In genomic region chr13:42905818-42906217, GRCm38 (mm10) we compare ENCODE assay signal across 20 mouse cellular contexts.
DNase-seq lines count a peak whose midpoint lies in the region; ATAC-seq and TF ChIP-seq lines count a peak whose summit lies in the region.
"Had no signal": no experiment of that assay in that cellular context is flagged by ENCODE, and none has a peak within 500 bp of the region (broad histone marks: within the 10 kb centered on the region; RNA-seq: fewer than 3 reads in every experiment).

No protein-coding gene starts in this region.

- H3K9ac ChIP-seq in heart, embryonic 14.5 days (ENCODE audit: low read length) = no peak overlapping the region
- no peak overlapping the region for H3K9ac ChIP-seq in MEL (ENCODE audit: control insufficient read depth, low read depth, low read length, poor library complexity, severe bottlenecking)
- H3K9ac ChIP-seq: embryonic facial prominence, embryonic 13.5 days; midbrain, embryonic 15.5 days had no signal

- H3K4me3 ChIP-seq in heart, embryonic 14.5 days (ENCODE audit: control insufficient read depth in 1 of 2, insufficient read depth in 1 of 2, low read depth in 1 of 2, low read length in 2 of 2) = no peak overlapping the region
- no peak overlapping the region for H3K4me3 ChIP-seq in MEL (ENCODE audit: control insufficient read depth in 1 of 2, insufficient read depth in 1 of 2, low read depth in 2 of 2, low read length in 2 of 2)
- H3K4me3 ChIP-seq: embryonic facial prominence, embryonic 13.5 days; left cerebral cortex, adult 2 months; midbrain, embryonic 15.5 days; myocyte had no signal

- TF ChIP-seq EP300 in MEL (IDR thresholded peaks at IDR 0.05; ENCODE audit: low read depth in 1 of 2, low read length in 2 of 2) = no peak

- no peaks in the 10 kb centered on the region for H3K27me3 ChIP-seq in heart, embryonic 14.5 days (ENCODE audit: control insufficient read depth, insufficient read depth, low read length)
- H3K27me3 ChIP-seq in MEL (ENCODE audit: control insufficient read depth in 1 of 2, insufficient read depth in 2 of 2, low read length in 2 of 2) = no peaks in the 10 kb centered on the region
- H3K27me3 ChIP-seq: midbrain, embryonic 15.5 days had no signal

- H3K79me2 ChIP-seq in MEL (ENCODE audit: control insufficient read depth, insufficient read depth, low read length, poor library complexity) = no peaks in the 10 kb centered on the region

- no peak for TF ChIP-seq POLR2A in MEL (IDR thresholded peaks at IDR 0.05; ENCODE audit: control insufficient read depth in 1 of 2, insufficient read depth in 1 of 2, low read depth in 1 of 2, low read length in 2 of 2, poor library complexity in 1 of 2)

- no peak for TF ChIP-seq CTCF in MEL (IDR thresholded peaks at IDR 0.05 in 2 of 3, conservative IDR thresholded peaks at IDR 0.05 in 1 of 3; ENCODE audit: control insufficient read depth in 1 of 3, insufficient read depth in 1 of 3, low read depth in 2 of 3, low read length in 3 of 3, poor library complexity in 1 of 3, severe bottlenecking in 1 of 3)

- H3K4me1 ChIP-seq in heart, embryonic 14.5 days (ENCODE audit: control insufficient read depth in 2 of 2, insufficient read depth in 2 of 2, low read length in 2 of 2) = peaks cover 8 to 12% of the 10 kb centered on the region in 2 experiments
- no peaks in the 10 kb centered on the region for H3K4me1 ChIP-seq in MEL (ENCODE audit: control insufficient read depth in 1 of 2, insufficient read depth in 2 of 2, low read length in 2 of 2)
- H3K4me1 ChIP-seq: embryonic facial prominence, embryonic 13.5 days; midbrain, embryonic 15.5 days had no signal

- peak overlapping the region; percentile 13; the same call in 1 of the 2 replicates for H3K4me2 ChIP-seq in heart, embryonic 14.5 days (ENCODE audit: low read length)
- H3K4me2 ChIP-seq: embryonic facial prominence, embryonic 13.5 days; midbrain, embryonic 15.5 days had no signal

- ATAC-seq in heart, embryonic 14.5 days (ENCODE audit: insufficient number of reproducible peaks, insufficient read depth, low FRiP score, low read depth) = no peak
- ATAC-seq: activated CD4-positive, CD25-positive, alpha-beta regulatory T cell, adult 4 months; midbrain, embryonic 15.5 days had no signal

- intact Hi-C loops in heart, postnatal 10 days (cut with DNase I) = no loop called here

- TF ChIP-seq RAD21 in MEL (IDR thresholded peaks at IDR 0.05; ENCODE audit: low read depth, low read length) = no peak

- no peaks in the 10 kb centered on the region for H3K36me3 ChIP-seq in heart, embryonic 14.5 days (ENCODE audit: control insufficient read depth, insufficient read depth, low read length)
- H3K36me3 ChIP-seq in MEL (ENCODE audit: control insufficient read depth in 1 of 2, insufficient read depth in 2 of 2, low read length in 2 of 2) = no peaks in the 10 kb centered on the region
- H3K36me3 ChIP-seq: embryonic facial prominence, embryonic 13.5 days; midbrain, embryonic 15.5 days had no signal

- no peak overlapping the region; a peak in 1 of 4 replicates for H3K27ac ChIP-seq in heart, embryonic 14.5 days (replicated peaks in 1 of 2; ENCODE audit: control insufficient read depth in 1 of 2, insufficient read depth in 1 of 2, low read depth in 2 of 2, low read length in 2 of 2)
- no peak overlapping the region for H3K27ac ChIP-seq in MEL (ENCODE audit: control insufficient read depth, low read depth, low read length)
- H3K27ac ChIP-seq: embryonic facial prominence, embryonic 13.5 days; left cerebral cortex, adult 2 months; midbrain, embryonic 15.5 days had no signal

- H3K9me3 ChIP-seq in heart, embryonic 14.5 days (ENCODE audit: control insufficient read depth, low read length) = no peaks in the 10 kb centered on the region
- H3K9me3 ChIP-seq in MEL (replicated peaks; ENCODE audit: insufficient read depth, low read length) = no peaks in the 10 kb centered on the region
- H3K9me3 ChIP-seq: embryonic facial prominence, embryonic 13.5 days; midbrain, embryonic 15.5 days had no signal

- 22% methylated on average over 4 of the region's 4 CpGs for WGBS in heart, embryonic 14.5 days

- DNase-seq in cerebellum, postnatal 25 days = peak; percentile 42 to 43
- no peak for DNase-seq in cerebellum, adult 8-10 months
- no peak for DNase-seq in heart, adult 8-10 months (ENCODE audit: low spot score)
- peak; percentile 3 for DNase-seq in MEL (ENCODE audit: low read depth, low spot score)
- peak; percentile 18 to 38 for DNase-seq in heart, postnatal 10 days
- no peak for DNase-seq in thymus, postnatal 10 days (ENCODE audit: low spot score in 2 of 2)
- DNase-seq: adrenal gland, postnatal 14 days; cerebellum, adult 11-12 months; kidney, adult 9 months; kidney, postnatal 25 days; left cerebral cortex, postnatal 4 days; liver; lung, adult 18-20 months; thymus, postnatal 36 days had no signal

TF ChIP-seq in MEL, 35 proteins besides CTCF, POLR2A, EP300 and RAD21:
- TF ChIP-seq ZNF384 (IDR thresholded peaks at IDR 0.05; ENCODE audit: low read depth, low read length) (no peak), ETS1 (IDR thresholded peaks at IDR 0.05; ENCODE audit: low read depth, low read length) (no peak), MXI1 (IDR thresholded peaks at IDR 0.05; ENCODE audit: low read depth, low read length) (no peak), POLR2AphosphoS2 (IDR thresholded peaks at IDR 0.05; ENCODE audit: low read length) (no peak), SMC3 (IDR thresholded peaks at IDR 0.05; ENCODE audit: low read depth, low read length) (no peak), ZC3H11A (IDR thresholded peaks at IDR 0.05; ENCODE audit: low read depth, low read length) (no peak)

Comparison
In these comparisons a context has a peak if more than half of its experiments do, and no peak if none do; other contexts are left out.
1. DNase-seq: peak in cerebellum, postnatal 25 days (2 of 2), MEL (single experiment) and heart, postnatal 10 days (2 of 2); none in cerebellum, adult 8-10 months (single experiment), heart, adult 8-10 months (single experiment) and thymus, postnatal 10 days (0 of 2).